Mouse (Mus musculus) c-Kit-negative CD71-positive TER-119-positive erythroid progenitor cells, embryonic 14.5 days (primary cell): ENCODE results near the gene Bcam.
A peak's percentile ranks its signal among the peaks of the same experiment; 100 is the strongest.
"Not testable (repeated sequence)": the region's sequence is repeated elsewhere in the genome, so short reads cannot be mapped to it uniquely, and the experiment has no call there.

Source experiments
- DNase-seq: peaks from one replicate; pipeline ENCODE4 v3.0.0-alpha.2; 2013; ENCODE audit warnings: low read depth, low spot score

Bcam gene

GRCm38 (mm10) chr7:19770984-19771391 is at the start of gene Bcam:
Gene Bcam (minus strand): TSS chr7:19771016.
- DNase-seq = no peak

- DNase-seq = no peak
These were observed 48.1 kb upstream of the Bcam start for GRCm38 (mm10) chr7:19818875-19819274.

GRCm38 (mm10) chr7:19818440-19818839 is 47.6 kb upstream of the Bcam start:
- no peak for DNase-seq

GRCm38 (mm10) chr7:19817382-19818105 is 46.7 kb upstream of the Bcam start:
- DNase-seq = no peak

GRCm38 (mm10) chr7:19816224-19816771 is 45.5 kb upstream of the Bcam start:
- no peak for DNase-seq

- DNase-seq = no peak
These were observed 44.7 kb upstream of the Bcam start for GRCm38 (mm10) chr7:19815296-19816223.

- DNase-seq = no peak
These were observed 42.8 kb upstream of the Bcam start for GRCm38 (mm10) chr7:19813579-19814122.

GRCm38 (mm10) chr7:19813161-19813560 is 42.3 kb upstream of the Bcam start:
- DNase-seq = no peak

GRCm38 (mm10) chr7:19811114-19811513 is 40.3 kb upstream of the Bcam start:
- DNase-seq = no peak

- DNase-seq = no peak
These were observed 38.6 kb upstream of the Bcam start for GRCm38 (mm10) chr7:19809369-19809768.

- DNase-seq = no peak
These were observed 35.6 kb upstream of the Bcam start for GRCm38 (mm10) chr7:19806356-19806969.

- no peak for DNase-seq
These were observed 32.2 kb upstream of the Bcam start for GRCm38 (mm10) chr7:19802995-19803394.

- DNase-seq = no peak
These were observed 29.9 kb upstream of the Bcam start for GRCm38 (mm10) chr7:19800764-19801163.

- DNase-seq = no peak
These were observed 26.1 kb upstream of the Bcam start, which contains the start of gene Cblc for GRCm38 (mm10) chr7:19796697-19797588. Gene Cblc (minus strand): TSS chr7:19796809.

- DNase-seq = no peak
These were observed 25.4 kb upstream of the Bcam start for GRCm38 (mm10) chr7:19796254-19796653.

- no peak for DNase-seq
These were observed 24.4 kb upstream of the Bcam start for GRCm38 (mm10) chr7:19795236-19795635.

GRCm38 (mm10) chr7:19792701-19793630 is 22.1 kb upstream of the Bcam start:
- DNase-seq = no peak

- not testable (repeated sequence) for DNase-seq
These were observed 20.7 kb upstream of the Bcam start for GRCm38 (mm10) chr7:19791504-19791903.

GRCm38 (mm10) chr7:19789904-19790347 is 19.1 kb upstream of the Bcam start:
- peak; percentile 56 for DNase-seq
